Mouse (Mus musculus) lung, adult 2 months (tissue): ENCODE data around the gene Gm5901.

Source experiments
- CTCF ChIP-seq: fragments of 200-500 bp; IDR thresholded peaks from 2 replicates; pipeline ENCODE4 v1.5.1; 2011; ENCODE audit warnings: mild to moderate bottlenecking, low read length, control low read depth; ENCODE audit not compliant: insufficient read depth
- POLR2A ChIP-seq: fragments of 200-500 bp; IDR thresholded peaks from 2 replicates; pipeline ENCODE4 v1.6.1; 2011; ENCODE audit warnings: low read depth, mild to moderate bottlenecking, control low read depth, low read length, borderline replicate concordance; ENCODE audit errors: extremely low read depth

GRCm38 (mm10) chr7:105406322-105406721 lies 31.5 kb downstream of the Gm5901 start:
- no peak for TF ChIP-seq CTCF
- TF ChIP-seq POLR2A: no peak
